Mouse (Mus musculus) kidney, embryonic 16.5 days (tissue): ENCODE data around the gene Phldb3. TPM values are rescaled to one million over a fixed set of nuclear protein-coding genes. Genes with fewer than 3 reads are reported as not detected.
A peak's percentile ranks its signal among the peaks of the same experiment; 100 is the strongest.
"Not testable (repeated sequence)": the region's sequence is repeated elsewhere in the genome, so short reads cannot be mapped to it uniquely, and the experiment has no call there.

Source experiments
- ATAC-seq: fragments of 200-750 bp; cut with Nextera tagmentation; 2 replicates; pipeline ENCODE4 v1.8.0; 2017; ENCODE audit warnings: moderate TSS enrichment; ENCODE audit not compliant: low FRiP score, low TSS enrichment
- H3K27ac ChIP-seq: fragments of 300-500 bp; sonication (generic); 2 replicates; pipeline ENCODE4 v1.5.1; 2014; ENCODE audit warnings: low read length
- H3K27me3 ChIP-seq: fragments of 300-500 bp; sonication (generic); 2 replicates; pipeline ENCODE4 v1.6.1; 2014; ENCODE audit warnings: low read length, control low read depth, mixed read lengths; ENCODE audit not compliant: insufficient read depth
- H3K36me3 ChIP-seq: fragments of 300-500 bp; sonication (generic); 2 replicates; pipeline ENCODE4 v1.6.1; 2014; ENCODE audit warnings: low read length, control low read depth, mixed read lengths; ENCODE audit not compliant: insufficient read depth
- H3K4me1 ChIP-seq: fragments of 300-500 bp; sonication (generic); 2 replicates; pipeline ENCODE4 v1.6.1; 2014; ENCODE audit warnings: low read length, control low read depth, mixed read lengths; ENCODE audit not compliant: insufficient read depth
- H3K4me2 ChIP-seq: fragments of 300-500 bp; sonication (generic); replicated peaks from 2 replicates; pipeline ENCODE4 v1.6.1; 2014; ENCODE audit warnings: low read depth, low read length
- H3K4me3 ChIP-seq: fragments of 300-500 bp; sonication (generic); 2 replicates; pipeline ENCODE4 v1.5.1; 2014; ENCODE audit warnings: mild to moderate bottlenecking, low read length
- H3K9ac ChIP-seq: fragments of 300-500 bp; sonication (generic); replicated peaks from 2 replicates; pipeline ENCODE4 v1.6.1; 2014; ENCODE audit warnings: low read length
- H3K9me3 ChIP-seq: fragments of 300-500 bp; sonication (generic); 2 replicates; pipeline ENCODE4 v1.6.1; 2016; ENCODE audit warnings: low read length, control low read depth
- WGBS: fragments of 180-500 bp; shearing (Covaris S2); extraction: QIAGEN DNeasy Blood & Tissue Kit; methylation state at CpG from one replicate; pipeline ENCODE4 v1.1.7; 2014; 5-methylcytosine and 5-hydroxymethylcytosine counted together
- polyA plus RNA-seq: library from polyadenylated mRNA; unstranded; fragments of >200 nt; fragmentation: Nextera tagmentation; extraction: Ambion mirVana; gene quantifications from 2 replicates; pipeline ENCODE4 v1.2.1, GENCODE M21; 2015

Phldb3 gene
- polyA plus RNA-seq, 1 experiment from 2014 or later: 0.14 TPM

DNA sequence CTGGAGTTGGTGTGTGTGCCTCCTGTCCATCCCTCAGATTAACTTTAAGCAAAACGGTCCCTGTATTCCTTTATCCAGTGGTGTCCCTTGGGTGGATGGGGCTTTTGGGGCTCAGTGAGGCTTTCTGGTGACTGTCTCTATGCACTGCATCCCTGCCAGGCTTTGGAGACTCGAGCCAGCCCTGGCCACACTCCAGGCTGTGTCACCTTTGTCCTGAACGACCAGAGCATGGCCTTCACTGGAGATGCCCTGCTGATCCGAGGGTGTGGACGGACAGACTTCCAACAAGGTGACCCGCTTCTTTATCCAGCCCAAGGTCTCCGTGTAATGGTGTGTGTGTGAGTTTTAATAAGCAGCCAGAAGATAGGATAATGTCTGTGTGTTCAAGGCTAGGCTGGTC lies 4.5 kb upstream of the Phldb3 start:
- H3K9me3 ChIP-seq: no peaks in the 10 kb centered on the region
- no peak overlapping the region for H3K9ac ChIP-seq
- peaks cover 19% of the 10 kb centered on the region for H3K27me3 ChIP-seq
- H3K27ac ChIP-seq: no peak overlapping the region
- no peak overlapping the region for H3K4me2 ChIP-seq
- no peaks in the 10 kb centered on the region for H3K36me3 ChIP-seq
- WGBS: 84% methylated on average over 7 of the region's 7 CpGs
- no peak overlapping the region for H3K4me3 ChIP-seq
- peaks cover 11% of the 10 kb centered on the region for H3K4me1 ChIP-seq
- ATAC-seq: no peak

DNA sequence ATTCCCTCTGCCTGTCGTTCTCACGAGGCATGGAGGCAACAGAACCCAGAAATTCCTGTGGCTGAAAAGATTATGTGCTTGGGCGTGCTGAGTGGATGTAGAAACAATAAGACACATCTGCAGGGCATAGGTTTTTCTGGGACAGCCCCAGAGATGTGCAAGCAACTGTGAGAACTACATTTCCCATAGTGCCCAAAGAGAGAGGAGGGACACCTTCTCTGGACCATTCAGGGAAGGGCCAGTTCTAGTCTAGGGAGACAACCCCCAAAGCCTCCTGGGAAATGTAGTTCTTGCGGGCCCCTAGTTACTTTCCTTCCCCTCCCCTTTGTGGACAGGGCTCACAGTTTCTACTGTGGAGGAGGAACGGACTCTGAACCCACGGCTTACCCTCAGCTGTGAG lies 2.5 kb upstream of the Phldb3 start:
- WGBS: 54% methylated on average over 6 of the region's 6 CpGs
- Histone ChIP-seq H3K36me3 (no peaks in the 10 kb centered on the region), H3K4me2 (no peak overlapping the region), H3K4me3 (no peak overlapping the region), H3K9me3 (no peaks in the 10 kb centered on the region), H3K4me1 (peaks cover 26% of the 10 kb centered on the region), H3K9ac (no peak overlapping the region), H3K27me3 (peaks cover 37% of the 10 kb centered on the region), H3K27ac (no peak overlapping the region)
- ATAC-seq: peak; percentile 73

DNA sequence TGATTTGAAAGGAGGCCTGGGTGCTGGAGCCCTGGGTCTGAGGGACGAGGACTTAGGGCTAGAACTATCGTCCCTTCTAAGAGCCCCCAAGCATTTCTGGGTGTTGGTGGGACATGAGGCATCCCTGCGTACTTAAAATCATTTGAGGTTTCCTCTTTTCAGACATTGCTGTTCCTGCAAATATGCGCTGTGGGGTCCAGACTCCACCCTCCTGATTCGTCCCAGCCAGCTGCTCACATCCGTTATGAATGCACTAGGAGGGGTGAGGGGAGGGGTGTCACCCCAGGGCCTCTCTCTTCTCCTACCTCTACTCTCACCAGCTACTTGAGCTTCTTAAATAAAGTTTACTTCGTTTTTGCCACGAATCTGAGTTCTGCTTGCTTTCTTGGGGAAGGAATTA lies 2.0 kb upstream of the Phldb3 start:
- Histone ChIP-seq H3K27me3 (peaks cover 42% of the 10 kb centered on the region), H3K9ac (no peak overlapping the region), H3K4me2 (no peak overlapping the region), H3K4me3 (no peak overlapping the region), H3K4me1 (peaks cover 26% of the 10 kb centered on the region), H3K9me3 (no peaks in the 10 kb centered on the region), H3K27ac (no peak overlapping the region), H3K36me3 (no peaks in the 10 kb centered on the region)
- ATAC-seq: no peak
- 78% methylated on average over 8 of the region's 8 CpGs for WGBS

DNA sequence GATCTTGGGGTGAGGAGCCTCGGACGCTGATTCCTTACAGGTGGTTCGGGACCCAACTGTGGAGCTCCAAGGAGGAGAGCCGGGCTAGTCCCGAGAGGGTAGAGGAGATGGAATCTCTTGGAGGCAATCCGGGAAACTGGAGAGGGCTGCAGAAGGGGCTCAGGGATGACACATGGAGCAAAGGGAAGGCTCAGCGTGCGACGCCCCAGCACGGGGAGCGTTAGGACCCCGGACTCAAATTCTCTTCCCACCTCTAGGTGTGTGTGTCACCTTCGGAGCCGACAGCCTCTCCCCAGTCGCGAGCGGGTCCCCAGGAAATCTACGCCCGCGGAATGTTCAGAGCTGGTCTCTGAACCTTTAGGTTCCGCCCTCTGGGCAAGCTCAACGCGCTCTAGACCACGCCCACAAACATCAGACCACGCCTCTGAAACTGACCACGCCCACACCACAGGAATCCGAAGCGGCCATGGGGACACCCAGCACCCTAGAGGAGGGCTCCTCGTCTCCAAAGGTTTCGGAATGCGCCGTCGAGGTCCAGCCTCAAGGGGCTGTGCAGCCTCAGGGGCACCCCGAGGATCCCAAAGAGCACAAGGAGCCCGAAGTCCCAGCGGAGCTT lies 424 bp downstream of the Phldb3 start:
- Histone ChIP-seq H3K4me3 (peak overlapping the region; percentile 65), H3K4me1 (peaks cover 26% of the 10 kb centered on the region), H3K27me3 (peaks cover 43% of the 10 kb centered on the region), H3K9ac (peak overlapping the region; percentile 71), H3K9me3 (no peaks in the 10 kb centered on the region), H3K4me2 (peak overlapping the region; percentile 89), H3K27ac (peak overlapping the region; percentile 59; the same call in 1 of the 2 replicates), H3K36me3 (no peaks in the 10 kb centered on the region)
- under 1% methylated on average over 36 of the region's 36 CpGs for WGBS
- peak; percentile 64 for ATAC-seq

DNA sequence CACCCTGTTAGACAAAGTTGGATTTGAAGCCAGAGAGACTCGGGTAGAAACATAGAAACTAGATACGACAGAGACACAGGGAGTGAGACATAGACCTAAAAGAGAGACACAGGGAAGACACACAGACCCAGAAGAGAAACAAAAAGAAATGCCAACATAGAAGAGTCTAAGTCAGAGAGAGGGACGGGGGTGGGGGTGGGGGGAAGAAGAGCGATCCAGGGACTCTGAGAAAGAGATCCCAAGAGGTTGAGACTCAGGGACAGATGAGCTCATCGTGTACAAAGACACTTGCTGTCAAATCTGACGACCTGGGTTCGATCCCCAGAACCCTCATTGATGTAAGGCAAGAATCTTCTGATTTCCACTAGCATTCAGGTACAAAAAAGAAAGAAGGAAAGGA lies 1.1 kb downstream of the Phldb3 start:
- Histone ChIP-seq H3K36me3 (no peaks in the 10 kb centered on the region), H3K9me3 (no peaks in the 10 kb centered on the region), H3K27ac (no peak overlapping the region), H3K9ac (peak overlapping the region; percentile 71), H3K4me1 (peaks cover 26% of the 10 kb centered on the region), H3K27me3 (peaks cover 43% of the 10 kb centered on the region), H3K4me2 (peak overlapping the region; percentile 89), H3K4me3 (peak overlapping the region; percentile 65)
- 18% methylated on average over 7 of the region's 7 CpGs for WGBS
- no peak for ATAC-seq

DNA sequence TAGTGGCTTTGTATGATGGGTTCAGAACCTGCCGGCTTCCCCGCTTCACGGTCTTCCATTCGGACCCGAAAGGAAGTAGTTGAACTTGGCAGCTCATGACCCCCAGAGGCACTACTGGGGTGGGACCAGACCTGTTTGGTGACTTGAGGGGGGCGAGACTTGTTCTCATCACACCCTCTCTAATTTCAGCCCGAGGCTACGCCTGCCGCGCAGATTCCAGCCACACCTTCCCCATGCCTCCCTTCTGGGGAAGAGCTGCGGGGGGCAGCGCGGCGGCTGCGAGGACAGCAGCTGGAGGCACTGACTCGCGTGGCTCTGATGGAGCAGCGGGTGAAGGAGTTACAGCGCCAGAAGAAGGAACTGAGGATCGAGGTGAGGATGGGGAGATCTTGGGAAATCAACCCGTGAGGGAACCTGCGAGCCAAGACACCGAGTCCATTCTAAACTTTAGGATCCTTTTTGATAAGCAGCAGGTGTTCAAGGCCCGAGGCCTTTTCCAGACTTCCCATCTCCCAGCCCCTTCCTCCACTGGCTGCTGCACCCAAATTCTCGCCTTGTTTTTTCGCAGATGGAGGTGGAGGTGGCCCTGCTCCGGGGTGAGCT lies 1.8 kb downstream of the Phldb3 start:
- Histone ChIP-seq H3K27ac (no peak overlapping the region), H3K9me3 (no peaks in the 10 kb centered on the region)
- 3% methylated on average over 27 of the region's 27 CpGs for WGBS

DNA sequence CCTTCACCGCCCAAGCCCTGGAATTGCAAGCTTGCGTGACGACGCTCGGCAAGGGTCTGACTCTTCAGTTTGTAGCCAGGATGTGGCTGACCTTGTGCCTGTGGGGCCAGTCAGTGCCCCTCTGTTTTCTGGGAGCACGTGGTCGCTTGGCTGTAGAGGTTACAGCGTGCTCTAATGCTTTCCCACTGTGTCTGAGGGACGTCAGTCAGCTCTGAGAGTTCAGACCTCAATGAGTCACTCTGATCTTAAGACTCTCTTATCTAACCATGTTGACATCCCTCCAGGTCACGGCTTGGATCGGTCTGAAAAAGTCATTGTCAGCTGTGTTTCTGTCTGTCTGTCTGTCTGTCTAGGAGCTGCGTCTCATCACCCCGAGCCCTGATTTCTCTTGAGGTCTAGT lies 4.3 kb downstream of the Phldb3 start:
- 73% methylated on average over 13 of the region's 13 CpGs for WGBS
- ATAC-seq: no peak

More for the DNA sequence above, 1.8 kb downstream of the Phldb3 start:
- Histone ChIP-seq H3K4me3 (peak overlapping the region; percentile 27), H3K4me1 (peaks cover 26% of the 10 kb centered on the region), H3K9ac (peak overlapping the region; percentile 24), H3K36me3 (no peaks in the 10 kb centered on the region), H3K27me3 (peaks cover 43% of the 10 kb centered on the region), H3K4me2 (peak overlapping the region; percentile 89)
- ATAC-seq: no peak

DNA sequence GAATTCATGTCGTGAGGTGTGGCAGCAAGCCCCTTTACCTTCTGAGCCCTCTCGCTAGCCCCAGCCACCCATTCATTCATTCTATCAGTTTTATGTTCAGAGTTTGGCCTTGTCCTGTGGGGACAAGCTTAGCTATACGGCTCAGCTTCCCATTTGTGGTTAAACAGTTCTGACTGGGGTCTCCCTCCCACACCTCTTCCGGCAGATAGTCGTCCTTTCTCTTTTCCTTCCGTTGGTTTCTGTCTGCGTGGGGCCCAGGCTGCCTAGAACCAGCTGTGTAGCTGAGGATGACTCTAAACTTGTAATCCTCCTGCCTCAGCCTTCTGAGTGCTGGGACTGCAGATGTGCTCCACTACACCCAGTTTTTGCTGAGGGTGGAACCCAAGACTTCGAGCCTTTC lies 7.2 kb downstream of the Phldb3 start:
- ATAC-seq: no peak

More for the DNA sequence above, 4.3 kb downstream of the Phldb3 start:
- H3K36me3 ChIP-seq: no peaks in the 10 kb centered on the region
- H3K27ac ChIP-seq: no peak overlapping the region
- no peak overlapping the region for H3K4me2 ChIP-seq
- no peak overlapping the region for H3K4me3 ChIP-seq
- H3K9me3 ChIP-seq: no peaks in the 10 kb centered on the region
- peaks cover 36% of the 10 kb centered on the region for H3K27me3 ChIP-seq
- no peak overlapping the region for H3K9ac ChIP-seq
- H3K4me1 ChIP-seq: peaks cover 26% of the 10 kb centered on the region

DNA sequence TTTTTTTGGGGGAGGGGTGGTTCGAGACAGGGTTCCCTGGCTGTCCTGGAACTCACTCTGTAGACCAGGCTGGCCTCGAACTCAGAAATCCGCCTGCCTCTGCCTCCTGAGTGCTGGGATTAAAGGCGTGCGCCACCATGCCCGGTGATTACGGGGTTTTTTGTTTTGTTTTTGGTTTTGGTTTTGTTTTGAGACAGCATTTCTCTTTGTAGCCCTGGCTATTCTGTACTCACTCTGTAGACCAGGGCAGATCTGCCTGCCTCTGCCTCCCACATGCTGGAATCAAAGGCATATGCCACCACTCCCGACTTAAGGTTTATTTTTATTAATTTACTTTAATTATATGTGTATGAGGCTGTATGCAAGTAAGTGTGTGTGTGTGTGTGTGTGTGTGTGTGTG lies 7.8 kb downstream of the Phldb3 start:
- H3K4me2 ChIP-seq, H3K36me3 ChIP-seq, H3K9ac ChIP-seq, ATAC-seq, H3K4me3 ChIP-seq, H3K27ac ChIP-seq, H3K27me3 ChIP-seq, H3K4me1 ChIP-seq, H3K9me3 ChIP-seq: not testable (repeated sequence)
- 95% methylated on average over 8 of the region's 8 CpGs for WGBS

More for the DNA sequence above, 7.2 kb downstream of the Phldb3 start:
- Histone ChIP-seq H3K4me1 (0 out of 2 replicates have a peak, but pooled peaks cover under 1% of the 10 kb centered on the region), H3K4me3 (no peak overlapping the region), H3K9me3 (no peaks in the 10 kb centered on the region), H3K36me3 (0 out of 2 replicates have a peak, but pooled peaks cover 2% of the 10 kb centered on the region), H3K27me3 (peaks cover 8% of the 10 kb centered on the region; the same call in 1 of the 2 replicates), H3K9ac (no peak overlapping the region), H3K27ac (no peak overlapping the region), H3K4me2 (no peak overlapping the region)
- WGBS: 76% methylated on average over 8 of the region's 8 CpGs

DNA sequence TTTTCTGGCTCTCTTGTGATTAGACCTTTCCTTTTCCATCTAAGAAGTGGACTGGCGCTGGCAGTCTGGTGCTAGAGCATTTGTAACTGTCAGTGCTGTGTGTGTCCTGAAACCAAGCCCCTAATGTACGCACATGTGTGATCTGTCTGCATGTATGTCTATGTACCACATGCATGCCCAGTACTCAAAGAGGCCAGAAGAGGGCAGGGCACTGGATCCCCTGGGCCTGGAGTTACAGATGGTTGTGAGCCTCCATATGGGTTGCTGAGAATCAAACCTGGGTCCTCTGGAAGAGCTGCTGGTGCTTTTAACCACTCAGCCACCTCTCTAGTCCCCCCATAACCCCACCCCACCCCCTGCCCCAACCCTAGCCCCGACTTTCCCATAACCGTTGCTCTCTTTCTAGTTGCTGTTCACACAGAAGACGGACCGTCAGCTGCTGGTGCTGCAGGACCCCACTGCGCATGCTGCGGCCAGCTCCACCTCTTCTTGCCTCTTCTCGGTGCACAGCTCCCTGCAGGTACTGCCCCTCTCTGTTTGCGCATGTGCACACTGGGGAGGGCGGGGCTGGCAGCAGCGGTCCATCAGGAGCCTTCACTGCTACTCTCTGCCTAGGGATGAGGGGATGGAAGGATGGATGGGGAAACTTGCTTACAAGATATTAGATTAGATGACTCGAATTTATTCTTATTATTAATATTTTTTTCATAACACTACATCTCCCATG lies 9.3 kb downstream of the Phldb3 start:
- Histone ChIP-seq H3K9ac (no peak overlapping the region), H3K36me3 (0 out of 2 replicates have a peak, but pooled peaks cover 2% of the 10 kb centered on the region), H3K4me3 (no peak overlapping the region), H3K9me3 (no peaks in the 10 kb centered on the region), H3K4me2 (no peak overlapping the region), H3K27ac (no peak overlapping the region), H3K27me3 (no peaks in the 10 kb centered on the region), H3K4me1 (no peaks in the 10 kb centered on the region)
- 65% methylated on average over 13 of the region's 13 CpGs for WGBS
- ATAC-seq: no peak
